Mouse (Mus musculus): ENCODE results near the gene Pih1d3. TPM values are rescaled to one million over a fixed set of nuclear protein-coding genes. Genes with fewer than 3 reads are reported as not detected.

Pih1d3 gene
- polyA plus RNA-seq (2012; ENCODE audit: insufficient read depth, insufficient read length, missing spikeins), result not detected in 2 replicates

GRCm38 (mm10) chr1:31222564-31222963, at the start of gene Pih1d3, which contains the start of gene 4931428L18Rik:
Pih1d3 (plus strand) TSS chr1:31222838.
4931428L18Rik (minus strand) TSS chr1:31222684.
- TF ChIP-seq CTCF (IDR thresholded peaks at IDR 0.05; ENCODE audit: low read depth, low read length) (no peak), POLR2A (IDR thresholded peaks at IDR 0.05; ENCODE audit: borderline replicate concordance, low read depth, low read length) (no peak)
- Histone ChIP-seq H3K4me1 (ENCODE audit: control insufficient read depth, insufficient read depth, low read length) (no peaks in the 10 kb centered on the region), H3K27ac (ENCODE audit: insufficient read depth, low read depth, low read length) (no peak within 1 kb of the TSS), H3K4me3 (ENCODE audit: insufficient read depth, low read length) (no peak within 1 kb of the TSS)

- Histone ChIP-seq H3K27ac (ENCODE audit: insufficient read depth, low read depth, low read length) (no peak overlapping the region), H3K4me1 (ENCODE audit: control insufficient read depth, insufficient read depth, low read length) (no peaks in the 10 kb centered on the region), H3K4me3 (ENCODE audit: insufficient read depth, low read length) (no peak overlapping the region)
- TF ChIP-seq CTCF (IDR thresholded peaks at IDR 0.05; ENCODE audit: low read depth, low read length), result no peak
Measured at GRCm38 (mm10) chr1:31175401-31175800, 47.2 kb upstream of the Pih1d3 start.

GRCm38 (mm10) chr1:31176101-31176500, 46.5 kb upstream of the Pih1d3 start, which contains the start of gene Lgsn:
Lgsn (plus strand) TSS chr1:31176401.
- TF ChIP-seq POLR2A (IDR thresholded peaks at IDR 0.05; ENCODE audit: borderline replicate concordance, low read depth, low read length) (no peak), CTCF (IDR thresholded peaks at IDR 0.05; ENCODE audit: low read depth, low read length) (no peak)
- H3K27ac ChIP-seq (ENCODE audit: insufficient read depth, low read depth, low read length), result no peak within 1 kb of the TSS
- H3K4me1 ChIP-seq (ENCODE audit: control insufficient read depth, insufficient read depth, low read length), result no peaks in the 10 kb centered on the region
- H3K4me3 ChIP-seq (ENCODE audit: insufficient read depth, low read length), result no peak within 1 kb of the TSS

- no peak overlapping the region for H3K27ac ChIP-seq (ENCODE audit: insufficient read depth, low read depth, low read length)
- no peaks in the 10 kb centered on the region for H3K4me1 ChIP-seq (ENCODE audit: control insufficient read depth, insufficient read depth, low read length)
- H3K4me3 ChIP-seq (ENCODE audit: insufficient read depth, low read length), result no peak overlapping the region
- TF ChIP-seq POLR2A (IDR thresholded peaks at IDR 0.05; ENCODE audit: borderline replicate concordance, low read depth, low read length) (no peak), CTCF (IDR thresholded peaks at IDR 0.05; ENCODE audit: low read depth, low read length) (no peak)
Measured at GRCm38 (mm10) chr1:31178264-31178663, 44.4 kb upstream of the Pih1d3 start.

GRCm38 (mm10) chr1:31190237-31190866, 32.3 kb upstream of the Pih1d3 start:
- TF ChIP-seq POLR2A (IDR thresholded peaks at IDR 0.05; ENCODE audit: borderline replicate concordance, low read depth, low read length) (no peak), CTCF (IDR thresholded peaks at IDR 0.05; ENCODE audit: low read depth, low read length) (no peak)
- Histone ChIP-seq H3K27ac (ENCODE audit: insufficient read depth, low read depth, low read length) (no peak overlapping the region), H3K4me1 (ENCODE audit: control insufficient read depth, insufficient read depth, low read length) (no peaks in the 10 kb centered on the region), H3K4me3 (ENCODE audit: insufficient read depth, low read length) (no peak overlapping the region)

- Histone ChIP-seq H3K4me1 (ENCODE audit: control insufficient read depth, insufficient read depth, low read length) (no peaks in the 10 kb centered on the region), H3K4me3 (ENCODE audit: insufficient read depth, low read length) (no peak overlapping the region), H3K27ac (ENCODE audit: insufficient read depth, low read depth, low read length) (no peak overlapping the region)
- TF ChIP-seq CTCF (IDR thresholded peaks at IDR 0.05; ENCODE audit: low read depth, low read length), result no peak
- TF ChIP-seq POLR2A (IDR thresholded peaks at IDR 0.05; ENCODE audit: borderline replicate concordance, low read depth, low read length), result no peak
Measured at GRCm38 (mm10) chr1:31195633-31196032, 27.0 kb upstream of the Pih1d3 start.

- H3K4me1 ChIP-seq (ENCODE audit: control insufficient read depth, insufficient read depth, low read length), result no peaks in the 10 kb centered on the region
- TF ChIP-seq CTCF (IDR thresholded peaks at IDR 0.05; ENCODE audit: low read depth, low read length), result no peak
- no peak for TF ChIP-seq POLR2A (IDR thresholded peaks at IDR 0.05; ENCODE audit: borderline replicate concordance, low read depth, low read length)
- H3K27ac ChIP-seq (ENCODE audit: insufficient read depth, low read depth, low read length), result no peak overlapping the region
- H3K4me3 ChIP-seq (ENCODE audit: insufficient read depth, low read length), result no peak overlapping the region
Measured at GRCm38 (mm10) chr1:31196959-31197358, 25.7 kb upstream of the Pih1d3 start.

- Histone ChIP-seq H3K4me3 (ENCODE audit: insufficient read depth, low read length) (no peak overlapping the region), H3K4me1 (ENCODE audit: control insufficient read depth, insufficient read depth, low read length) (no peaks in the 10 kb centered on the region), H3K27ac (ENCODE audit: insufficient read depth, low read depth, low read length) (no peak overlapping the region)
- no peak for TF ChIP-seq POLR2A (IDR thresholded peaks at IDR 0.05; ENCODE audit: borderline replicate concordance, low read depth, low read length)
- TF ChIP-seq CTCF (IDR thresholded peaks at IDR 0.05; ENCODE audit: low read depth, low read length), result no peak
Measured at GRCm38 (mm10) chr1:31203771-31204170, 18.9 kb upstream of the Pih1d3 start.

GRCm38 (mm10) chr1:31205346-31205745, 17.3 kb upstream of the Pih1d3 start:
- Histone ChIP-seq H3K4me3 (ENCODE audit: insufficient read depth, low read length) (no peak overlapping the region), H3K27ac (ENCODE audit: insufficient read depth, low read depth, low read length) (no peak overlapping the region), H3K4me1 (ENCODE audit: control insufficient read depth, insufficient read depth, low read length) (no peaks in the 10 kb centered on the region)
- no peak for TF ChIP-seq POLR2A (IDR thresholded peaks at IDR 0.05; ENCODE audit: borderline replicate concordance, low read depth, low read length)

GRCm38 (mm10) chr1:31205770-31206169, 16.9 kb upstream of the Pih1d3 start:
- Histone ChIP-seq H3K27ac (ENCODE audit: insufficient read depth, low read depth, low read length) (no peak overlapping the region), H3K4me1 (ENCODE audit: control insufficient read depth, insufficient read depth, low read length) (no peaks in the 10 kb centered on the region), H3K4me3 (ENCODE audit: insufficient read depth, low read length) (no peak overlapping the region)
- TF ChIP-seq POLR2A (IDR thresholded peaks at IDR 0.05; ENCODE audit: borderline replicate concordance, low read depth, low read length) (no peak), CTCF (IDR thresholded peaks at IDR 0.05; ENCODE audit: low read depth, low read length) (no peak)

All from bone marrow macrophage, adult 2 months (primary cell).